Mouse (Mus musculus) fibroblast of lung, adult 2 months (primary cell): Measurements from ENCODE around the gene Foxl1.

Experiments
- DNase-seq: peaks from one replicate; pipeline ENCODE4 v3.0.0-alpha.2; 2011; ENCODE audit warnings: low read depth

Gene Foxl1

DNA sequence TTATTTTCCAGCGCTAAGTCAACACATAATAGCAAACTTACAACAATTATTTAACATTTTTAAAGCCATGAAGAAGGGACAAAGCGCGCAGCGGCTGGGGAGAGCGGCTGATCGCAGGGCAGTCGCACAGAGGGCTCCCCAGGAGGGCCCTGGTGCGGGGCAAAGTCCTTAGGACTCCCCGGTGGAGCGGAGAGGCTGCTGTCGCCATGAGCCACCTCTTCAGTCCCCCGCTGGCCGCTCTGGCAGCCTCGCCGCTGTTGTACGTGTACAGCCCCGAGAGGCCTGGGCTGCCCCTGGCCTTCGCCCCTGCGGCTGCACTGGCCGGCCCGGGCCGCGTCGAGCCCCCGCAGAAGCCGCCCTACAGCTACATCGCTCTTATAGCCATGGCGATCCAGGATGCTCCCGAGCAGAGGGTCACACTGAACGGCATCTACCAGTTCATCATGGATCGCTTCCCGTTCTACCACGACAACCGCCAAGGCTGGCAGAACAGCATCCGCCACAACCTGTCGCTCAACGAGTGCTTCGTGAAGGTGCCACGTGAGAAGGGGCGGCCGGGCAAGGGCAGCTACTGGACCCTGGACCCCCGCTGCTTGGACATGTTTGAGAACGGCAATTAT is at the start of gene Foxl1:
TSS of gene Foxl1 (plus strand) at position 185 of the 620 bp plus-strand sequence.
- no peak for DNase-seq

DNA sequence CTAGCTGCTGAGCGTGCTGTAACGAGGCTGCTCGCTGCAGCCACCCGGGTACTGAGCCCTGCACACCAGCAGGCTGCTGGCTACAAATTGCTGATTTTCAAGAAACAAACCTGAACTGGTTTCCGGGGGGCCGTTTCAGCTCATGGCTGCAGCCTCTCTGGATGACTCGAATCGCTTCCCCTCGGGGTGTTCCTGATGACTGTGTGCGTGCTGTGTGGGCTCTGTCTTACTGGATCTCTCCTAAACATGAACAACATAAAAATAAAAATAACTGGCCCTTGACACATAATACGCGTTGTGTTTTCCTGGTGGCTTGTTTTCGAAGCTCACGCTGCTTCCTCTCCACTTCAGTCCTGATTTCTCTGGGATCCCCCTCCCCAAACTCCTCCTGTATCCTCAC is 49.0 kb upstream of the Foxl1 start:
- no peak for DNase-seq

DNA sequence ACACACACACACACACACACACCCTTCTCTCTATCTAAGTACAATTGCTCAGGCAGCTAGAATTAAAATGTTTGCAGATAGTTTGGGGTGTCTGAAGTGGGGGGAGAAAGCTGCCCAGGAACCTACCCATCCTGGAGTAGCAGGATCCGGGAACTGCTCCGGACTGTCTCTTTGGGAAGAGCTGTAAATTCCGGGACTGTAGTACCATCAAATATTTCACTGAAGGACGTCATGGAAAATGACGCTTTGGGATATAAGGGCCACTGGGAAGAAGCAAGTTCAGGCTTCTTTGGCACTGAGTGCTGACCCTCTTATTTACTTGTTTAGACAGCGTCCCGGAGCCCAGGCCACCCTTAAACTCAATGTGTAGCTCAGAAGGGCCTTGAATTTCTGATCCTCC is 48.5 kb upstream of the Foxl1 start:
- no peak for DNase-seq

DNA sequence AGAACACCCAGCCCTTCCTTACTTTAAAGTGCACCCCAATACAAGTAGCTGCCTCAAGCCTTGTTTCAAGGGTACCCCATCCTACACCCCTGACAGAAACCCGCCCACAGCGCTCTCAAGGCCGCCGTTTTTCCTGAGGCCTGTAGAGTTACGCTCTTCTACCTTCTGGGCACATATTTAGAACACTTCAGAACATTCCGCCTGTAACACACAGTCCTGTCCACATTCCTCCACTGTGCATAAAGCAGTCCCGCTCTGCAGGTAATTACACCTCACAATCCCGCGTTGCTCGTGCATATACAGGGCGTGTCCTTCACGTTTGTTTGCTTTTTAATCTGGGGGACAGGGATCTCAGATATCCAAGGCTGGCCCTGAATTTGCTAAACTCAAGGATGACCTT is 47.8 kb upstream of the Foxl1 start:
- no peak for DNase-seq

DNA sequence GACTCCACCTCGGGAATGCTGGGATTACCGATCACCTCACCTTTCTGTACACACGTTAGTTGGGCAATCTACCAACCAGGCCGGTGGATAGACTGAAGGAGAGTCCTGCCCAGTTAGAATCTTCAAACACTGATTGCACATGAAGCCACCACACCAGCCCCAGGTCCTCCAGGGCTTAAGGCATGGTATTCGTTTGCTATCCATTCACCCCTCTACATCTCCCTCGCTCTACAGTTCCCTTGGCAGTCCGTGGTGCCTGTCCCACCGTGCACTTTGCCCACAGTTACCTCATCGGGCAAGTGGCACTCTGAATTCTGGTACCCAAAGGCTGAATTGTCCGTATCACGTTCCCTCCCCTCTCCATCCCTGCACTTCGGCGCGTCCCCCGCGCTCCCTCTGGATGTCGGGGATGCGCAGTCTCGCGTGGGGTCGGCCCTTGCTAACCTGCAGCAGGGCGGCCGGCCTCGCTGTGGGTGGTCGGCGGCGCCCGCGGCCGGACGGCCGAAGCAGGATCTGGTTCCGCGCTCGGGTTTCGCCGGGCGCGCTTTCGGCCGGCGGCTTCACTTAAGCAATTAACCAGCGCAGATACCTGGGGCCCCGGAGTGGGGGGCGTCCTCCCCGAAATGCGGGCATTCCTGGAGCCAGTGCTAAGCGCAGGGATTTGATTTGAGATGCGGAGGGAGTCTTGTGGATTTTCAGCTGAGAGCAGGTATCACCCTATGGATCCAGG is 47.2 kb upstream of the Foxl1 start:
- no peak for DNase-seq

DNA sequence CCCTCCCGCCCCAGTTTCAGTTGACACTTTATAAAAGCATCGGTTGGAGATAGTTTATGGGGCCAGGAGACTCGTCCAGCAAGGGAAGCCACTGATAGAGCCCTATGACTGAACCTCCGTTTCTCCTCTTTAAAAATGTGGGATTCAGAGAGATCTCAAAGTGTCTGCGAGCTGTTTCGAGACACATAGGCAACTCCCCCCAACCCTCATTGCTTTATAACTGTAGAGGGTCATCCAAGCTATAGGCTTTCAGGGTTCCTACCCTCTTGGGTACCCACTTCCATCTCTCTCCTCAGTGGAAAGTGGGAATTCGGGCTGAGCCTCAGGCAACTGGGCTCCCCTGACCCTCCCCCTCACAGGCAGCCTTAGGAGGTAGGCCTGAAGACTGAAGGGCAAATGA is 46.3 kb upstream of the Foxl1 start:
- no peak for DNase-seq

DNA sequence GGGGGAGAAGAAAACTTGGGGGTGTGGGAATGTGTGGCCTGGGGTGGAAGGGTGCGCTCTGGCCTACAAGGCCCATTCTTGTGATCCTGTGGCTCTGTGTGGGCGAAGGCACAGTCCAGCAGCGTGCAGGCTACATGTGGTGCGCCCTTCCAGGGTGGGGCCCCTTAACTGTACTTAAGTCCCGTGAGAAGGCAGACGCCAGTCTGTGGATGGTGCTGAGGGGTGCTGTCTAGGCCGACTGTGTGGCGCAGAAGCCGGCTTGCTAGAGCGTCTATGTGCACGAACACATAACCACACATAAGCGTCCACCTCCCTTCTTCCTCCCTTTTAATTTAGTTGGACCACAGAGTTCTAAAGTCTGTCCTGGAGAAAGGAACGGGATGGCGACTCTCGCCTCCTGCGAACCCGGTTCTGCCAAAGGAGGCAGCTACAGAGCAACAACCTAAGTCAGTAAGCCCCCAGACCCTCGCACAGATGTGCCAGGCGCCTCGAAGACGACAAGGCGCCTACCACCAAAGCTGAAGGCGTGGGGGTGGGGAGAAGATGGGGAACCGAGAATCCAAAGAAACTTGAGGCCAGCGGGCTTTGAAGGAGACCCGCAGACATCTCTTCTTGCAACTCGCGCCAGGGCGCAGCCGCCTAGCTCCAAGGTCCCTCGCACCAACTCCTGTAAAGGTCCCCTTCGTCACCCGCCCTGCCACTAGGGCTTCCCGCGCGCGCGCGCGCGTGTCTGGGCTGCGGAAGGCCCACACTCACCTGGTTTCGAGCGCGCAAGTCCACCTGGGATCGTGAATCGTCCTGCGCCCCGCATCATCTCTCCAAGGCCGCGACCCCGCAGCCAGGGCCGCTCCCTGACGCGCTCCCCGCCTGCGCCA is 45.3 kb upstream of the Foxl1 start:
- no peak for DNase-seq

DNA sequence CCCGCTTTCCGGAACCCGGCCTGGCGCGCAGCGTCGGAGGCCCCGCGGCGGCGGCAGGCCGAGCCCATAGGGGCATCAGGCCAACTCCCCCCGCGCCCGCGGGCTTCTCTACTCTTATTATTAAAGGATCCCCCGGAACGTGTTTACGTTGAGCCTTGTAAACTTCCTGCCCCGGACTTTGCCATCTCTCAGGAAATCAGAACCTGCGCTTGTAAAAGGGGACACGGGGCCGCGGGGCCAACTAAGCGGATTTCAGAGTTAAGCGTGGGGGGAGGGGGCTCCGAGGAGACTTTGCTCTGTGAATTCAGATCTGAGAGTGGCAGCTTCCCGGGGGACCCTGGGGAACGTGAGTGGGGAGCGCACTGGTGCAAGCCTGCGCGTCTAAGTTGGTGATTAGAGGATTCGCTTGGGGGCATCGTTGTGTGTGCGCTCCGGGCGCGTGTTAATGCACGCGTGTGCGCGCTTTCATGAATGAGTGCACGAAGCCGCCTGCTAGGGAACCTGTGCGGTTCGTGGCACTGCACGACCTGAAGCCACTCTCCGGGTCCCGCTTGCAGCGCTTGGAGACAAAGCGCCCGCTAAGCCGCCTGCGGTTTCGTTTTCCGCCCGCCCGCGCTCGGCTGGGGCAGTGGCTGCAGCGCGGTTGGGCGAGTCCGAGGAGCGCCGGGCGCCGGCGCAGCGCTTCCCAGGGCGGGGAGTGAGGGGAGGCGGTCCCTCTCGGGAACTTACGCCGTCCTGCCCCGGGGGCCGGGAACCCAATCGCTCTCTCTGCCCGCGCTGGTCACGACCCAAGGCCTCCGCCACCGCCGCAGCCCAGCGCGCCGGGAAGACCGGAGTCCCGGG is 44.4 kb upstream of the Foxl1 start:
- peak; percentile 34 for DNase-seq

DNA sequence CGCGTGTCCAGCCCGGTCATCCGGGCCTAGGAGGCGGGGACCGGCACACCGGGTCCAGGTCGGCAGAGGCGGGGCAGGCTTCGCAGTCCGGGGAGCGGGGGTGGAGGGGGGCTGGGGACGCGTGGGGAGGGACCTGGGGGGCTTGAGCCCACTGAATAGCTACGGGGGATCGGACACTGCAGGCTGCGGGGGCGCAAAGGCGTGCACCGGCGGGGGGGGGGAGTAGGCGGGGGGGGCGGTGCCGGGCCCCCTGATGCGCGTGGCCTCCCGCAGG is 43.9 kb upstream of the Foxl1 start:
- no peak for DNase-seq

DNA sequence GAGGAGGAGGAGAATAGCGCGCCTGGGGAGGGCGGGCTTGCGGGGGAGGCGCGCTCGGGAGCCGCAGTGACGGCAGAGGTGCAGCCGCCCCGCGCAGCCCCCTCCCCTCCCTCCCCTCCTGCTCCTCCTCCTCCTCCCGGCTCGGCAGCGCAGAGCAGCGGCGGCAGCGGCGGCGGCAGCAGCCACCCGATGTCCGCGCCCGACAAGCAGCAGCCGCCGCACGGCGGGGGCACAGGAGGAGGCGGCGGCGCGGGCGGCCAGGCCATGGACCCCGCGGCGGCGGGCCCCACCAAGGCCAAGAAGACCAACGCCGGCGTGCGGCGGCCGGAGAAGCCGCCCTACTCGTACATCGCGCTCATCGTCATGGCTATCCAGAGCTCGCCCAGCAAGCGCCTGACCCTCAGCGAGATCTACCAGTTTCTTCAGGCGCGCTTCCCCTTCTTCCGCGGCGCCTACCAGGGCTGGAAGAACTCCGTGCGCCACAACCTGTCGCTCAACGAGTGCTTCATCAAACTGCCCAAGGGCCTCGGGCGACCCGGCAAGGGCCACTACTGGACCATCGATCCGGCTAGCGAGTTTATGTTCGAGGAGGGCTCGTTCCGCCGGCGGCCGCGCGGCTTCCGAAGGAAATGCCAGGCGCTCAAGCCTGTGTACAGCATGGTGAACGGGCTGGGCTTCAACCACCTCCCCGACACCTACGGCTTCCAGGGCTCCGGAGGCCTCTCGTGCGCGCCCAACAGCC is 43.4 kb upstream of the Foxl1 start, which contains the start of gene Foxf1:
TSS of gene Foxf1 (plus strand) at position 177 of the 742 bp plus-strand sequence.
- no peak for DNase-seq

DNA sequence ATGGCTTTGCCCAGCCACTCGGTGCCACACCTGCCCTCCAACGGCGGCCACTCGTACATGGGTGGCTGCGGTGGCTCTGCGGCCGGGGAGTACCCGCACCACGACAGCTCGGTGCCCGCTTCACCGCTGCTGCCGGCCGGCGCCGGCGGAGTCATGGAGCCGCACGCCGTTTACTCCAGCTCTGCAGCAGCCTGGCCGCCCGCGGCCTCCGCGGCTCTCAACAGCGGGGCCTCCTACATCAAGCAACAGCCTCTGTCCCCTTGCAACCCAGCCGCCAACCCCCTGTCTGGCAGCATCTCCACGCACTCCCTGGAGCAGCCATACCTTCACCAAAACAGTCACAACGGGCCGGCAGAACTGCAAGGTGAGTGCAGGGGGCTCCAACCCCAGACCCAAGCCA is 42.7 kb upstream of the Foxl1 start:
- no peak for DNase-seq

DNA sequence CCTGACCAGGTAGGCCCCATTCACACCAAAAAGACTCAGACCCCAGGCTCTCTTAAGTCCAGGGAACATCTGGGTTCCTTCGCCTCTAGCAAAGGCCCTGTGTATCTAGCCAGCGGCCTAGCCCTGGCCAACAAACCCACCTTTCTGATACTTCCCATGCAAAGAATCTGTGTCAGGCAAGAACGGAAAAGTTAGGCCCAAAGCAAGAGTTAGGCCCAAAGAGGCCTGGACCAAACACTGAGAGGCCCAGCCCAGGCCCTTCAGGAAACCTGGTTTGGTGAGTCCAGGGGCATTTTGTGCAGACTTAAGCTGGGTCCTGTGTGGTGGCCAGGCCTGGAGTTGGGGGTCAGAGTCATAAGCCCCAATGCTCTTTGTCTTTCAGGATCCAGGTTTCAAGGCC is 42.2 kb upstream of the Foxl1 start:
- DNase-seq: no peak

DNA sequence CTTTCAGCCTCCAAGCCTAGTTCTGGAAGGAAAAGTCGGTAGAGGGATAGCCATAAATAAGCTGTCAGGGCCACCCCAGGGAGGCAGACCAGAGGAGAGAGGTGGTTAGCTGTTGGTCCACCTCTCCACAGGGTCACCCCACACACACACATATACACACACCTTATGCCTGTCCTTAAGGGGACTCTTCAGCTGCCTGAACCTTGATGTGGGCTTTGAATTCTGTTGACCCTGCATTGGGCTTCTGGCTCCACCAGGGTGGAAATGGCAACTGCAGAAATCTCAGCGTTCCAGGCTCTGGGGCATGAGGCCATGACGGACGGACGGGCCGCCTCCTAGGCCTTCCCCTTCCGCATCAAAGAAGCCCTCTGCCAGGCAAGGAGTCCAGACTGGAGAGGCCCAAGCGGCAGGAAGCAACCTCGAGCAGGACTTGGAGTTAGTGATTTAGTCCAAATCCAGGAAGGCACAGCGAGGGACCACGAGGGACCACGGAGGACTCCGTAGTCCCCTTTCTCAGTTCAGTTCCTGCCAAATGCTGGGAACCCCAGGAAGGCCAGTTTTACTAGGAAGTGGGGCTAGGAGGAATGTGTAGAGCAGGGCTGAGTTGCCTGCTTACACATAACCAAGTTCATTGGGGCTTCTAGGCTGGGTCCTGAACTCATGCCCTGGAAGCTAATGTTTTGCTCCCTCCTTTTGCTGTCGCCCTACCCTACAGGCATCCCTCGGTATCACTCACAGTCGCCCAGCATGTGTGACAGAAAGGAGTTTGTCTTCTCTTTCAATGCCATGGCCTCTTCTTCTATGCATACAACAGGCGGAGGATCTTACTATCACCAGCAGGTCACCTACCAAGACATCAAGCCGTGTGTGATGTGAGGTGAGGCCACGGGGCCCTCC is 41.5 kb upstream of the Foxl1 start:
- no peak for DNase-seq

DNA sequence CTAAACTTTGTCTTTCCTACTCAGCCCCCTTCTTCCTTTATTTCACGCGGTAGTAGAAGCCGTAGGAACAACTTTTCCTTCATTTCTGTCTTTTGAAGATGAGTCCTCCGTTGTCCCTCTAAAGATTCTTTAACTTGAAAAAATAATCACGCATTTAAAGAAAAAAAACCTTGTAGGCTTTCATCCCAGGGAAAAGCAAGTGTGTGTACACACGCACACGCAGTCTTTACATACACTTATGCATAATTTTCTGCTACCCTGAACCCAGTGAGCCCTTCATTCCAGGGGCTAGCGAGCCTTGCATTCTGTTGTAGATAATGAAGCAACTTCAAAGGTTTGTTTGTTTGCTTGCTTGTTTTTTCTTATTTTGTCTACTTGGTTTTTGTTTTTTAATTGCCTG is 39.5 kb upstream of the Foxl1 start:
- no peak for DNase-seq

DNA sequence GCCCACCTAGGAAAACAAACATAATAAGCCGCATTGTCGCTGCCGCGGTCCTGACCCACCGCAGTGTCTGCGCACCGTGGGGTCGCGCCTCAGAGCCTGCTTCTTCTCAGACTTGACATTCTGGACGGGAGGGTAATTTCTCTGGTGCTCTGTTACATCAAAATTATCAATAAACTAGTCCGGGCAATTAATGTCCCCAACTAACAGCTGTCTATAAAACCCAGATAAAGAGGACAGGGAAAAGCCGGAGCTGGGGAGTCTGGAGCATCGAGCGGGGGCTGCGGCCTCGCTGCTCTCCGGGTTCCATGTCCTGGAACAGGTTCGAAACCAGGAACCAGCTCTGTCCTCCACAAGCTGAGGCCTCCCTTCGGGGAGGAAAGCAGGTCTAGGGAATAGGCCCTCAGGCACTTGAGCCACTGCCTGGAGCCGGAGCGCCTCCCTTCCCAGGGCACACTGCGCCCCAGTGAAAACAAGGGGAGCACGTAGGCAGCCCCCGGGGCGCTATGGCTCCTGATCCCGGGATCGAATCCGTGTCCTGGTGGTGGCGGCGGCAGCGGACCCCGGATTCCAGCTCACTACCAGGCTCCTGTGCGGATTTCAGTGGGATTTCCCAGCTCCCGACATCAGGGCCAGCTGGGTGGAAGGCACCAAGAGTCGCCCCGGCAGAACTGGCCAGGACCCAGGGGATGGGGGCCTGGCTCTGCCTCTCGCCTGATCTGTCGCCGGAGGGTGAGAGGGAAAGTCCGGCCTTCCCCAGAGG is 38.7 kb upstream of the Foxl1 start:
- DNase-seq: no peak

DNA sequence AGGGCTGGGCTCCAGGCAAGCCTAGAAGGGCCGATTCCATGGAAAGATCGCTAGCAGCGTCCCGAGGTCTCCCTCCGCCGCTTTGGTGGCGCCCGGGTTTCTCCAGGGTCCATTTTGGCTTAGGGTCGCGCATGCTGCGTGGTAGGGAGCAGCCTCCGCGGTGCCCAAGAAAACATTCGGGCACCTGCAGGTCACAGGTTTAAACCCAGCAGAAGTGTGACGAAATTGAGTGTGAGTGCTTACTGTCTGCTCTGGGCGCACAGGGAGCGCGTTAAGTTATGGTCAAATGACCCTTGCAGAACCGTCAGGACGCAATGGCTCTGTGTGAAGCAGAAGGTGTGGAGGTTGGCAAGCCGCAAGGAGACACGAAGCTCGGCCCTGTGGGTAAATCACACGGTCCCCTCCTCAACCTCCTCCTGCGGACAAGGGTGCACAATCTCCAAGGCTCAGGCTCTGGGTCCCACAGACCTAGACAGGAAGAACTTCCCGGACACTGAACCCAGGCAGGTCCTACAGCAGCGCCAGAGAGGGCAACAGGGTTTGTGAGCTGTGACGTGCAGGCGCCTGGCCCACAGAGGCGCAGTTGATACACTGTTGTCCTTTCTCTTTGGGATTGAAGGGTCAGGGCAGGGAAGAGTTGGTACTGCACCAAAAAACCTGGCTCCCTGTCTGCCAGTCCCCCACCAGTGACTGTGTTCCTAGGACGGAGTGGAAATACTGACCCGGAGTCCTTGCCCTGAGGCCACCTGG is 37.9 kb upstream of the Foxl1 start:
- DNase-seq: no peak

DNA sequence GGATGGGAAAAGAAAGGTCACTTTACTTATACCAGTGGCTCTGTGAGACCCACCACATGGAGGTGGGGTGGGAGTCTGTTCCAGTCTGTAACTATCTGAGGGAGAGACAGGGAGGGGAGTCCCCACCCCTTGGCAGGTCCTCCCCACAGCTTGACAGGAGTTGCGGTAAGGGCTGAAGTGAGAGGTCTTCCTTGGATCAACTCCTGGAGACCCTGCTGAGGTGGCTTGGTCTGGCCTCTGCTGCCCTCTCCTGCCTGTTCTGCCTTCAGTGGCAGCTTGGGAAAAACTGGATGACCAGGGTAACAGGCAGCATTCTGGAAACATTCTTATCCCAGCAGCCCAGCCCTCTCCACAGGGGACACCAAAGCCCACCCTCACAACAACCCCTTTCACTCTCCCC is 37.0 kb upstream of the Foxl1 start:
- no peak for DNase-seq

DNA sequence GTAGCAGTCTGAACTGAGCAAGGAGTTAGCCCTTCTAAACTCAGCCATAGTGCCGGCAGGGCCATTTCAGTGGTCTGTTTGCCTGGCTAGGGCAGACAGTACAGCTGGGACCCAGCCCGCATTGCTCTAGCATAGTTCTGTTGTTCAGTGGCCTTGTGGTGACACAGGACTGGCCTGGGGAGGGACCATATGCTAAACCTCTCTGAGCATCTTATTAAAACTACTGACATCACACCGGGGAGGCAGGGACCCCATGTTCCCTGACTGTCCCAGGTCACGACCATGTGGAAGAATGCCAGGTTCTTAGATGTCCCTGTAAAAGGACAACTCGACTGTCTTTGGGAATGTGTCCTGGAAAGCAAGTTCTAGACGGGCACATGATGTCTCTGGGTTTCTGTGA is 35.6 kb upstream of the Foxl1 start:
- DNase-seq: no peak

DNA sequence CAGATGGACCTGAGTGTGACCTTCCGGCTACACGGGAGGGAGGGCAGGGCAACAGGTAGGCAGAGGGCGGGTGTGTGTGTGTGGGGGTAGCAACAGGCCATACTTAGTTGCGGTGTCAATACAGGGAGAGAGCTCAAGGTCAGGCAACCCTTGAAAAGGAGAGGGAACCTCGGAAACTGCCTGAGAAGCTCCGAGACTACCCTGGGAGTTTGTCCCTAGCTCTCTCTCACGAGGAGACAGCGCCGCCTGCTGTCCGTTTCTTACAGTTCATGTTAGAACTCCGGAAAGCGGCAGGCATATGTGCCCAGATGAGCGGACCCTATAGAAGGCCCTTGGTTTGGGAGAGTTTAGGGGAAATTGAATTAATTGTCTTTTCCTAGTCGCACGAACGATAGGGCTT is 35.1 kb upstream of the Foxl1 start:
- DNase-seq: no peak
